Mouse (Mus musculus) testis, adult 2 months (tissue): ENCODE measurements around the gene Upk1a.

ENCODE experiments used
- CTCF ChIP-seq: fragments of 200-500 bp; IDR thresholded peaks from 2 replicates; pipeline ENCODE4 v1.5.1; 2012; ENCODE audit warnings: low read depth, mild to moderate bottlenecking, inconsistent platforms, low read length, moderate library complexity; ENCODE audit not compliant: control insufficient read depth, insufficient read depth, insufficient replicate concordance
- POLR2A ChIP-seq: fragments of 200-500 bp; IDR thresholded peaks from 2 replicates; pipeline ENCODE4 v1.6.1; 2012; ENCODE audit warnings: low read depth, mild to moderate bottlenecking, inconsistent platforms, low read length, moderate library complexity; ENCODE audit not compliant: control insufficient read depth

GRCm38 (mm10) chr7:30634621-30635020 lies 22.0 kb upstream of the Upk1a start:
- TF ChIP-seq CTCF, result peak; percentile 58; the same call in 1 of the 2 replicates
- TF ChIP-seq POLR2A, result 0 out of 2 replicates have a peak, but pooled peaks have one; percentile 13
